Mouse (Mus musculus) heart, embryonic 10.5 days (tissue): ENCODE measurements around the gene Ncoa1. TPM values are rescaled to one million over a fixed set of nuclear protein-coding genes. Genes with fewer than 3 reads are reported as not detected.
A peak's percentile ranks its signal among the peaks of the same experiment; 100 is the strongest.

Source experiments
- DNase-seq: peaks from one replicate; pipeline ENCODE4 v3.0.0-alpha.2; 2017; ENCODE audit warnings: low spot score
- H3K27ac ChIP-seq: fragments of 300-500 bp; sonication (generic); 2 replicates; pipeline ENCODE4 v1.5.1; 2016; ENCODE audit warnings: mild to moderate bottlenecking
- H3K27me3 ChIP-seq: fragments of 300-500 bp; sonication (generic); 2 replicates; pipeline ENCODE4 v1.6.1; 2016; ENCODE audit warnings: mild to moderate bottlenecking; ENCODE audit not compliant: poor library complexity, insufficient read depth, severe bottlenecking
- H3K36me3 ChIP-seq: fragments of 300-500 bp; sonication (generic); 2 replicates; pipeline ENCODE4 v1.6.1; 2016; ENCODE audit warnings: mild to moderate bottlenecking, moderate library complexity
- H3K4me1 ChIP-seq: fragments of 300-500 bp; sonication (generic); 2 replicates; pipeline ENCODE4 v1.6.1; 2016; ENCODE audit warnings: mild to moderate bottlenecking
- H3K4me3 ChIP-seq: fragments of 300-500 bp; sonication (generic); 2 replicates; pipeline ENCODE4 v1.5.1; 2016; ENCODE audit warnings: mild to moderate bottlenecking, moderate library complexity
- H3K9me3 ChIP-seq: fragments of 300-500 bp; sonication (generic); 2 replicates; pipeline ENCODE4 v1.6.1; 2016; ENCODE audit warnings: mild to moderate bottlenecking, moderate library complexity
- WGBS: fragments of 180-500 bp; shearing (Covaris S2); methylation state at CpG from one replicate; pipeline ENCODE4 v1.1.7; 2016; 5-methylcytosine and 5-hydroxymethylcytosine counted together
- polyA plus RNA-seq: library from polyadenylated mRNA; unstranded; fragments of >200 nt; fragmentation: Nextera tagmentation; extraction: Ambion mirVana; gene quantifications from 2 replicates; pipeline ENCODE4 v1.2.1, GENCODE M21; 2016

The Ncoa1 gene
- 4.1 TPM in 2 replicates for polyA plus RNA-seq

- 4% methylated on average over 77 of the region's 98 CpGs for WGBS
- DNase-seq = peak; percentile 80
- no peaks in the 10 kb centered on the region for H3K36me3 ChIP-seq
These were observed at the start of gene Ncoa1 for GRCm38 (mm10) chr12:4476832-4477671. Gene Ncoa1 (minus strand): TSS chr12:4477182.

GRCm38 (mm10) chr12:4524546-4524945, 47.6 kb upstream of the Ncoa1 start:
- no peak overlapping the region for H3K27ac ChIP-seq
- no peak overlapping the region for H3K4me3 ChIP-seq
- WGBS = 17% methylated on average over 7 of the region's 7 CpGs
- H3K4me1 ChIP-seq = peaks cover 23% of the 10 kb centered on the region
- no peaks in the 10 kb centered on the region for H3K27me3 ChIP-seq
- H3K9me3 ChIP-seq = no peaks in the 10 kb centered on the region
- no peaks in the 10 kb centered on the region for H3K36me3 ChIP-seq
- no peak for DNase-seq

More at GRCm38 (mm10) chr12:4476832-4477671, at the start of gene Ncoa1:
- Histone ChIP-seq H3K9me3 (no peaks in the 10 kb centered on the region), H3K27me3 (no peaks in the 10 kb centered on the region), H3K4me3 (peak within 1 kb of the TSS; percentile 93), H3K27ac (peak within 1 kb of the TSS; percentile 96), H3K4me1 (peaks cover 10% of the 10 kb centered on the region)

- H3K36me3 ChIP-seq = no peaks in the 10 kb centered on the region
- no peak for DNase-seq
- WGBS = 31% methylated on average over 9 of the region's 9 CpGs
- H3K4me3 ChIP-seq = 0 out of 2 replicates have a peak overlapping the region, but pooled peaks have one; percentile 8
- no peaks in the 10 kb centered on the region for H3K27me3 ChIP-seq
- no peaks in the 10 kb centered on the region for H3K9me3 ChIP-seq
- H3K4me1 ChIP-seq = peaks cover 23% of the 10 kb centered on the region
- peak overlapping the region; percentile 64 for H3K27ac ChIP-seq
These were observed 46.8 kb upstream of the Ncoa1 start for GRCm38 (mm10) chr12:4523688-4524298.

GRCm38 (mm10) chr12:4523208-4523607, 46.2 kb upstream of the Ncoa1 start:
- DNase-seq = no peak
- Histone ChIP-seq H3K4me3 (peak overlapping the region; percentile 41), H3K4me1 (peaks cover 23% of the 10 kb centered on the region), H3K36me3 (no peaks in the 10 kb centered on the region), H3K27ac (peak overlapping the region; percentile 59), H3K9me3 (no peaks in the 10 kb centered on the region), H3K27me3 (no peaks in the 10 kb centered on the region)
- 5% methylated on average over 10 of the region's 10 CpGs for WGBS

GRCm38 (mm10) chr12:4518957-4519356, 42.0 kb upstream of the Ncoa1 start:
- H3K9me3 ChIP-seq = no peaks in the 10 kb centered on the region
- H3K36me3 ChIP-seq = no peaks in the 10 kb centered on the region
- H3K4me3 ChIP-seq = no peak overlapping the region
- DNase-seq = no peak
- no peak overlapping the region for H3K27ac ChIP-seq
- no peaks in the 10 kb centered on the region for H3K27me3 ChIP-seq
- WGBS = 80% methylated on average over 11 of the region's 11 CpGs
- H3K4me1 ChIP-seq = peaks cover 9% of the 10 kb centered on the region

- no peaks in the 10 kb centered on the region for H3K36me3 ChIP-seq
- no peak overlapping the region for H3K27ac ChIP-seq
- H3K4me3 ChIP-seq = no peak overlapping the region
- H3K9me3 ChIP-seq = no peaks in the 10 kb centered on the region
- 65% methylated on average over 12 of the region's 12 CpGs for WGBS
- H3K4me1 ChIP-seq = no peaks in the 10 kb centered on the region
- DNase-seq = no peak
- no peaks in the 10 kb centered on the region for H3K27me3 ChIP-seq
These were observed 32.6 kb upstream of the Ncoa1 start for GRCm38 (mm10) chr12:4509591-4510061.

GRCm38 (mm10) chr12:4508182-4508581, 31.2 kb upstream of the Ncoa1 start:
- H3K27me3 ChIP-seq = no peaks in the 10 kb centered on the region
- H3K9me3 ChIP-seq = no peaks in the 10 kb centered on the region
- no peak for DNase-seq
- H3K36me3 ChIP-seq = no peaks in the 10 kb centered on the region
- no peaks in the 10 kb centered on the region for H3K4me1 ChIP-seq
- 63% methylated on average over 1 of the region's 1 CpGs for WGBS
- H3K27ac ChIP-seq = no peak overlapping the region
- H3K4me3 ChIP-seq = no peak overlapping the region

- Histone ChIP-seq H3K4me1 (no peaks in the 10 kb centered on the region), H3K27ac (no peak overlapping the region), H3K4me3 (no peak overlapping the region), H3K36me3 (no peaks in the 10 kb centered on the region), H3K27me3 (no peaks in the 10 kb centered on the region), H3K9me3 (no peaks in the 10 kb centered on the region)
- 25% methylated on average over 6 of the region's 6 CpGs for WGBS
- no peak for DNase-seq
These were observed 30.5 kb upstream of the Ncoa1 start for GRCm38 (mm10) chr12:4507461-4507860.

- no peaks in the 10 kb centered on the region for H3K9me3 ChIP-seq
- H3K27ac ChIP-seq = no peak overlapping the region
- no peak for DNase-seq
- H3K27me3 ChIP-seq = no peaks in the 10 kb centered on the region
- H3K4me1 ChIP-seq = no peaks in the 10 kb centered on the region
- no peak overlapping the region for H3K4me3 ChIP-seq
- no peaks in the 10 kb centered on the region for H3K36me3 ChIP-seq
- 35% methylated on average over 7 of the region's 7 CpGs for WGBS
These were observed 29.9 kb upstream of the Ncoa1 start for GRCm38 (mm10) chr12:4506810-4507430.

- no peak for DNase-seq
- no peaks in the 10 kb centered on the region for H3K4me1 ChIP-seq
- no peaks in the 10 kb centered on the region for H3K36me3 ChIP-seq
- H3K27me3 ChIP-seq = no peaks in the 10 kb centered on the region
- no peak overlapping the region for H3K4me3 ChIP-seq
- no peak overlapping the region for H3K27ac ChIP-seq
- 57% methylated on average over 6 of the region's 6 CpGs for WGBS
- no peaks in the 10 kb centered on the region for H3K9me3 ChIP-seq
These were observed 28.3 kb upstream of the Ncoa1 start for GRCm38 (mm10) chr12:4505298-4505697.

- DNase-seq = no peak
- Histone ChIP-seq H3K4me1 (no peaks in the 10 kb centered on the region), H3K9me3 (no peaks in the 10 kb centered on the region), H3K27me3 (no peaks in the 10 kb centered on the region), H3K4me3 (no peak overlapping the region), H3K27ac (no peak overlapping the region), H3K36me3 (no peaks in the 10 kb centered on the region)
- 71% methylated on average over 2 of the region's 2 CpGs for WGBS
These were observed 26.8 kb upstream of the Ncoa1 start for GRCm38 (mm10) chr12:4503673-4504326.

- Histone ChIP-seq H3K27me3 (no peaks in the 10 kb centered on the region), H3K4me1 (no peaks in the 10 kb centered on the region), H3K9me3 (no peaks in the 10 kb centered on the region), H3K27ac (no peak overlapping the region), H3K36me3 (no peaks in the 10 kb centered on the region), H3K4me3 (no peak overlapping the region)
- WGBS = 27% methylated on average over 3 of the region's 3 CpGs
- DNase-seq = peak; percentile 80
These were observed 24.9 kb upstream of the Ncoa1 start for GRCm38 (mm10) chr12:4501916-4502315.
